In the genomic region with DNA sequence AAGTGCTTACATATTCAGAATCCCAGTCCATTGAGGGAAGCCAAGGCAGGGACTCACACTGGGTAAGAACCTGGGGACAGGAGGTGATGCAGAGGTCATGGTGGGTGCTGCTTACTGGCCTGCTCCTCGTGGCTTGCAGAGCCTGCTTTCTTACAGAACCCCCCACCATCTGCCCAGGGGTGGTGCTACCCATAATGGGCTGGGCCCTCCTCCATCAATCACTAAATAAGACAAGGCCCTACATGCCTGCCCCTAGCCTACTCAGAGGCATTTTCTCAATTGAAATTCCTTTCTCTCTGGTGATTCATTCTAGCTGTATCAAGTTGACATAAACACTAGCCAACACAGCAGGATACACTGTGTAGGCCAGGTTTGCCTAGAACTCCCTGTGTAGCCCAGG, we compare ENCODE assay signal across 17 mouse cellular contexts.
"Had no signal": no experiment of that assay in that cellular context is flagged by ENCODE, and none has a peak within 500 bp of the region (broad histone marks: within the 10 kb centered on the region; RNA-seq: fewer than 3 reads in every experiment).

No protein-coding gene starts in this region.

- H3K4me1 ChIP-seq: midbrain, embryonic 15.5 days had no signal

- H3K4me2 ChIP-seq: kidney, embryonic 15.5 days; liver, embryonic 13.5 days; midbrain, embryonic 12.5 days; midbrain, embryonic 15.5 days; stomach, embryonic 15.5 days had no signal

- ATAC-seq: midbrain, embryonic 15.5 days had no signal

- H3K9me3 ChIP-seq: kidney, embryonic 15.5 days; liver, embryonic 13.5 days; midbrain, embryonic 12.5 days; midbrain, embryonic 15.5 days; stomach, embryonic 15.5 days had no signal

- H3K27ac ChIP-seq: kidney, embryonic 15.5 days; left cerebral cortex, adult 2 months; liver, embryonic 13.5 days; midbrain, embryonic 12.5 days; midbrain, embryonic 15.5 days; stomach, embryonic 15.5 days had no signal

- H3K4me3 ChIP-seq: kidney, embryonic 15.5 days; left cerebral cortex, adult 2 months; liver, embryonic 13.5 days; midbrain, embryonic 12.5 days; midbrain, embryonic 15.5 days; myocyte; stomach, embryonic 15.5 days had no signal

- H3K9ac ChIP-seq: kidney, embryonic 15.5 days; liver, embryonic 13.5 days; midbrain, embryonic 12.5 days; midbrain, embryonic 15.5 days; stomach, embryonic 15.5 days had no signal

- H3K36me3 ChIP-seq: midbrain, embryonic 15.5 days had no signal

- H3K27me3 ChIP-seq: kidney, embryonic 15.5 days; liver, embryonic 13.5 days; midbrain, embryonic 12.5 days; midbrain, embryonic 15.5 days; stomach, embryonic 15.5 days had no signal

- DNase-seq: kidney, postnatal 10 days; kidney, postnatal 36 days; layer of hippocampus, postnatal 36 days; liver, embryonic 13.5 days; lung, adult 2 months; lung, postnatal 14 days; lung, postnatal 4 days; right cerebral cortex, adult 18-20 months; right cerebral cortex, postnatal 25 days; spleen, adult 18-20 months; thymus, postnatal 25 days had no signal
